Mouse (Mus musculus): ENCODE measurements around the gene Chn1.

- no peak for TF ChIP-seq USF1 (IDR thresholded peaks at IDR 0.05; ENCODE audit: low read depth, low read length)
- TF ChIP-seq CHD2 (IDR thresholded peaks at IDR 0.05; ENCODE audit: low read length), result no peak
- TF ChIP-seq CTCF (IDR thresholded peaks at IDR 0.05 in 2 of 3, conservative IDR thresholded peaks at IDR 0.05 in 1 of 3; ENCODE audit: control insufficient read depth in 1 of 3, insufficient read depth in 1 of 3, low read depth in 2 of 3, low read length in 3 of 3, poor library complexity in 1 of 3, severe bottlenecking in 1 of 3), result no peak
- no peak for TF ChIP-seq EP300 (IDR thresholded peaks at IDR 0.05; ENCODE audit: low read depth in 1 of 2, low read length in 2 of 2)
- no peak for TF ChIP-seq POLR2A (IDR thresholded peaks at IDR 0.05; ENCODE audit: control insufficient read depth in 1 of 2, insufficient read depth in 1 of 2, low read depth in 1 of 2, low read length in 2 of 2, poor library complexity in 1 of 2)
- no peak for TF ChIP-seq ZNF384 (IDR thresholded peaks at IDR 0.05; ENCODE audit: low read depth, low read length)
- TF ChIP-seq HCFC1 (IDR thresholded peaks at IDR 0.05; ENCODE audit: low read depth, low read length), result no peak
- no peak for TF ChIP-seq MEF2A (IDR thresholded peaks at IDR 0.05; ENCODE audit: extremely low read depth, insufficient replicate concordance, low read depth, low read length, poor library complexity, severe bottlenecking)
- no peak for TF ChIP-seq CHD1 (IDR thresholded peaks at IDR 0.05; ENCODE audit: low read depth, low read length)
- TF ChIP-seq ZKSCAN1 (IDR thresholded peaks at IDR 0.05; ENCODE audit: low read depth, low read length), result no peak
These were observed 166.0 kb downstream of the Chn1 start for GRCm38 (mm10) chr2:73609067-73609723.

All from MEL (cell line).